Mouse (Mus musculus) CD8-positive naive resting alpha-beta T cell, adult 2 months (primary cell): ENCODE data around the gene Mapk8ip1.

Experiments used
- DNase-seq, 2 experiments: peaks; one replicate each; pipeline ENCODE4 v3.0.0; 2022; ENCODE audit warnings: low read depth in 2 of 2, low spot score in 2 of 2

The Mapk8ip1 gene

GRCm38 (mm10) chr2:92373437-92373813, 27.6 kb downstream of the Mapk8ip1 start:
- DNase-seq: no peak

- DNase-seq: no peak
These were observed 28.2 kb downstream of the Mapk8ip1 start for GRCm38 (mm10) chr2:92372767-92373436.

GRCm38 (mm10) chr2:92371971-92372690, 28.9 kb downstream of the Mapk8ip1 start:
- DNase-seq: no peak

- no peak for DNase-seq
These were observed 29.9 kb downstream of the Mapk8ip1 start for GRCm38 (mm10) chr2:92370821-92371805.

- DNase-seq: no peak
These were observed 30.7 kb downstream of the Mapk8ip1 start for GRCm38 (mm10) chr2:92370375-92370774.

- no peak for DNase-seq
These were observed 33.6 kb downstream of the Mapk8ip1 start for GRCm38 (mm10) chr2:92367383-92368029.

- no peak for DNase-seq
These were observed 35.5 kb downstream of the Mapk8ip1 start for GRCm38 (mm10) chr2:92365568-92365967.

GRCm38 (mm10) chr2:92364086-92364485, 37.0 kb downstream of the Mapk8ip1 start:
- no peak for DNase-seq

- DNase-seq: no peak
These were observed 38.4 kb downstream of the Mapk8ip1 start for GRCm38 (mm10) chr2:92362571-92363228.

- DNase-seq: no peak
These were observed 39.3 kb downstream of the Mapk8ip1 start for GRCm38 (mm10) chr2:92361795-92362194.

- DNase-seq: no peak
These were observed 40.2 kb downstream of the Mapk8ip1 start for GRCm38 (mm10) chr2:92360893-92361292.

- DNase-seq: no peak
These were observed 40.8 kb downstream of the Mapk8ip1 start for GRCm38 (mm10) chr2:92360186-92360823.

- DNase-seq: no peak
These were observed 41.8 kb downstream of the Mapk8ip1 start for GRCm38 (mm10) chr2:92359301-92359700.

- DNase-seq: no peak
These were observed 46.8 kb downstream of the Mapk8ip1 start for GRCm38 (mm10) chr2:92354224-92354623.

- no peak for DNase-seq
These were observed 47.7 kb downstream of the Mapk8ip1 start for GRCm38 (mm10) chr2:92353402-92353801.

GRCm38 (mm10) chr2:92350686-92351085, 50.4 kb downstream of the Mapk8ip1 start:
- no peak for DNase-seq

- DNase-seq: no peak
These were observed 51.3 kb downstream of the Mapk8ip1 start for GRCm38 (mm10) chr2:92349589-92350425.

GRCm38 (mm10) chr2:92347191-92347590, 53.9 kb downstream of the Mapk8ip1 start:
- no peak for DNase-seq

- no peak for DNase-seq
These were observed 58.6 kb downstream of the Mapk8ip1 start for GRCm38 (mm10) chr2:92342418-92342817.
